Mouse (Mus musculus): Measurements from ENCODE around the gene Lst1.

Lst1 gene

GRCm38 (mm10) chr17:35185639-35186611 is 2.3 kb downstream of the Lst1 start:
- DNase-seq (ENCODE audit: low read depth, low spot score), result peak; percentile 88

- DNase-seq (ENCODE audit: low read depth, low spot score), result no peak
Observed at GRCm38 (mm10) chr17:35180093-35180492, 8.1 kb downstream of the Lst1 start.

GRCm38 (mm10) chr17:35178528-35178927 is 9.7 kb downstream of the Lst1 start:
- DNase-seq (ENCODE audit: low read depth, low spot score), result peak; percentile 80

- no peak for DNase-seq (ENCODE audit: low read depth, low spot score)
Observed at GRCm38 (mm10) chr17:35175968-35176367, 12.3 kb downstream of the Lst1 start, which contains the start of gene Aif1. Aif1 (minus strand) TSS chr17:35176068.

- DNase-seq (ENCODE audit: low read depth, low spot score), result no peak
Observed at GRCm38 (mm10) chr17:35175382-35175781, 12.9 kb downstream of the Lst1 start.

GRCm38 (mm10) chr17:35174201-35174977 is 13.8 kb downstream of the Lst1 start:
- DNase-seq (ENCODE audit: low read depth, low spot score), result peak; percentile 66

GRCm38 (mm10) chr17:35173329-35173728 is 14.9 kb downstream of the Lst1 start:
- peak; percentile 71 for DNase-seq (ENCODE audit: low read depth, low spot score)

GRCm38 (mm10) chr17:35172445-35173234 is 15.6 kb downstream of the Lst1 start:
- DNase-seq (ENCODE audit: low read depth, low spot score), result peak; percentile 77

- peak; percentile 87 for DNase-seq (ENCODE audit: low read depth, low spot score)
Observed at GRCm38 (mm10) chr17:35168541-35169207, 19.6 kb downstream of the Lst1 start.

- DNase-seq (ENCODE audit: low read depth, low spot score), result no peak
Observed at GRCm38 (mm10) chr17:35167794-35168193, 20.4 kb downstream of the Lst1 start.

- DNase-seq (ENCODE audit: low read depth, low spot score), result peak; percentile 89
Observed at GRCm38 (mm10) chr17:35166352-35167035, 21.7 kb downstream of the Lst1 start.

- DNase-seq (ENCODE audit: low read depth, low spot score), result no peak
Observed at GRCm38 (mm10) chr17:35165451-35166155, 22.6 kb downstream of the Lst1 start.

GRCm38 (mm10) chr17:35164568-35165450 is 23.4 kb downstream of the Lst1 start, which contains the start of gene Prrc2a:
Prrc2a (minus strand) TSS chr17:35164897.
- DNase-seq (ENCODE audit: low read depth, low spot score), result peak; percentile 99

GRCm38 (mm10) chr17:35164218-35164567 is 24.0 kb downstream of the Lst1 start:
- no peak for DNase-seq (ENCODE audit: low read depth, low spot score)

- peak; percentile 37 for DNase-seq (ENCODE audit: low read depth, low spot score)
Observed at GRCm38 (mm10) chr17:35163326-35164081, 24.7 kb downstream of the Lst1 start.

GRCm38 (mm10) chr17:35162730-35163129 is 25.5 kb downstream of the Lst1 start:
- DNase-seq (ENCODE audit: low read depth, low spot score), result no peak

- DNase-seq (ENCODE audit: low read depth, low spot score), result no peak
Observed at GRCm38 (mm10) chr17:35162121-35162520, 26.1 kb downstream of the Lst1 start.

GRCm38 (mm10) chr17:35161421-35161820 is 26.8 kb downstream of the Lst1 start:
- no peak for DNase-seq (ENCODE audit: low read depth, low spot score)

All from CD4-positive helper T cell, adult 2 months (primary cell).